Mouse (Mus musculus) T-helper 17 cell (primary cell): ENCODE data around the gene Cux1.

Experiments used
- in situ Hi-C, 2 experiments: fragments of 300-600 bp; cut with MboI, MseI; formaldehyde crosslinking; loops; 1 replicate in 1 of 2; 2 replicates in 1 of 2; pipeline ENCODE4 v1.15.1; 2025; ENCODE audit warnings: high pct_unique_total_duplicates in 2 of 2

Gene Cux1

GRCm38 (mm10) chr5:136442238-136443187 is 124.8 kb downstream of the Cux1 start:
- in situ Hi-C loops, result no loop called here

DNA sequence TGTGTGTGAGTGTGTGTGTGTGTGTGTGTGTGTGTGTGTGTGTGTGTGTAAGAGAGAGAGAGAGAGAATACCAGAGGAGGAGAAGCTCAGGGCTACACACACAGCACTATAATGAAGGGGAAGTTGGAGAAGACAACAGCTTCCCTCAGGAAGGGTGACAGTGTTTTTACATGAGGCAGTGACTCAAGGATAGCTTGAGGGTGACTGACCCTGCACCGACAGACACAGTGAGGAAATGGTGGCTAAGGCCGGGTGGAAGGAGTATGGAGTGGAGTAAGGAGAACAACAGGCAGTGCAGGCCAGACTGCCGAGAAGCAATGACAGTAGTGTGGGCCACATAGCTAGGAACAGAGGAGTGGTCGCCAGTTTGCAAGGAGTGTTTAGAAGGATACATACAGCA is 137.6 kb downstream of the Cux1 start:
- in situ Hi-C loops, result no loop called here

GRCm38 (mm10) chr5:136428498-136429060 is 138.7 kb downstream of the Cux1 start:
- in situ Hi-C loops, result no loop called here

DNA sequence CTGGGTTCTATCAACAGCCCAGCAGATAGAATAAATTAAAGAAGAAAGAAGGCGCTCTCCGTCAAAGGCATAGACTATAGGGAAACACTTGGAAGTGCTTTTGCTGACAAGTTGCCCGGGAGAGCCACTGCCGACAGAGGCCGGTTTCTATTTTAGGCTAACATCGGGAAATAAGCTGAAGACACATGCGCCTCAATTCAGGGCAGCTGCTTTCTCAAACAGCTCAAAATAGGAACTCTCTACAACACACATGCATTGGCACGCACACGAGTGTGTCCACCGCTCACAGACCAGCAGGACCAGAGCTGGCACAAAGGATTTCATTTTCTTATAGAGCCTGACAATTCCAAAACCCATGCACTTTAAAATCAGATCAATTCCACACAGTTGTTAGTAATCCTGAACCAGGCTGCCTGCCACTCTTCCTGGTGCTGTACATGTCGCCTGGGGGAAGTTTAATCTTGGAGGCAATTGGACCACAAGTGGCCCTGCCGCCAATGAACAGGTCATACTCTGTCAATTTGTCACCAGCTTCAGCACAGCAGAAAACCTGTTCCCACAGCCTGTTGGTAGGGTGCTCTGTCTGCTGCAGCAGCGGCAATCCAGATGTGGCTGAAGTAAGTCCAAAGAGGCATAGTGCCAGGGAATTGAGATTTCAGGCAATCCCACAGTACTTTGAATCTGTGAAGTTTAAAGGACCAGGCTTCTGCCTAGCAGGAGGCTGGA is 139.4 kb downstream of the Cux1 start:
- in situ Hi-C loops, result no loop called here

DNA sequence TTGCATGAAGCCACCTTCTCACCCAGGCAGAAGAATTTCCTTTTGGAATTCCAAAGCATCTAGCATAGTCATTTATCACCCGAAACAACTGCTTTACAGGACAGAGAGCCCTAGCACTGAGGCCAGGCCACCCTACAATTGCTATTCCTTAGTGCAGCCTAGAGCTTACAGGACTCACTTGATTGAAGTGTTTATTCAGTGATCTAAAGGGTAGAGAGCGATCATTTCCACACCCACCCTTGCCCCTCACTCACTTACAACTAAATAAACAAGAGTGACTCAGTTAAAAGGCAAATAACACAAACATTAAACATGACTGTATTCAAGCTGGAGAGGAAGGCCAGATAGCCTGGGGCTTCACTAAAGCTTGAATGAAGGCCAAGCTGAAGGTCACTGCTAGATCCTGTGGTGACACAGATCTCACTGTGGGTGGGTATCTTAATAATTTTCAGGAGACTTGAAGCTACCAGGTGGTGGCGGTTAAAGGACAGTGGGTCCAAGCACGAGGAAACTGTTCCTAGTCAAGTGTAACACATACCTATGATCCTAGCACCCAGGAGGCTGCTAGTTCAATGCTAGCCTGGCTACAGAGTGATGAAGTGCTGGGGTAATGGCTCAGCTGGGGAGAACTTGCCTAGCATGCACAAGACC is 140.0 kb downstream of the Cux1 start:
- in situ Hi-C loops, result no loop called here

- in situ Hi-C loops, result no loop called here
These were observed 144.3 kb downstream of the Cux1 start for GRCm38 (mm10) chr5:136422948-136423347.

DNA sequence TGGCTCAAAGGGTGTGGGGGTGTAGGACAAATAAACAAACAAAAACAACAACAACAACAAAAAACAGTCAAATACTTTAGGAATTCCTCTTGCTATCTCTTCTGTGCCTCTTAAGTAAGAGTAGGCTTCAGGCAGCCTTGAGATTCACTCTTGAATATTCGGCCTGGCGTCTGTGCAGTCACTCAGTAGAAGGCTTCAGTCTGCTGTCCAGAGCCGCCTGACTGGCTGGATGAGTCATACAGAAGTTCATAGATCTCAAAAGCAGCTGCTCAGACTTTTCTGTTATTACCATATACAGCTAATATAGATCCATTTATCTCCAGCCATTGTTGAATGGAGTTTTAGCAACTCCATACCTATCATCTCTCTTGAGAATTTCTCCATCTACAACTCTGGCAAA is 145.4 kb downstream of the Cux1 start:
- in situ Hi-C loops, result no loop called here

DNA sequence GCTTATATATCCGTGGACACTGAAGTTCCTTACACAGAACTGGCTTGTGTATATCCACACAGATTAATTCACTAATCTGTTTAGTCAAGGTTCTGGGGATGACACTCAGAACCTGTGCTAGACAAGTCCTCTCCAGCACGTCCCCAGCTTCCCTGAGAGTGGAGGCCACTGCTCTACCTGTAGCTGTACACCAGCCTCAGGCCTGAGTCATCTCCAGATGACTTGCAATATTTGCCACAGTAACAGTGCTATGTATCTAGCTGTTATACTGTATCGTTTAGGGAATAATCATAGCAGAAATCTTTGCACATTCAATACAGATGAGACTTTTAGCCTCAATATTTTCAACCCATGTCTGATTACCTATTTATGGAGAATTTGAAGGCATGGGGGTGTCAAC is 146.0 kb downstream of the Cux1 start:
- in situ Hi-C loops, result no loop called here

GRCm38 (mm10) chr5:136420342-136420741 is 146.9 kb downstream of the Cux1 start:
- in situ Hi-C loops, result no loop called here

DNA sequence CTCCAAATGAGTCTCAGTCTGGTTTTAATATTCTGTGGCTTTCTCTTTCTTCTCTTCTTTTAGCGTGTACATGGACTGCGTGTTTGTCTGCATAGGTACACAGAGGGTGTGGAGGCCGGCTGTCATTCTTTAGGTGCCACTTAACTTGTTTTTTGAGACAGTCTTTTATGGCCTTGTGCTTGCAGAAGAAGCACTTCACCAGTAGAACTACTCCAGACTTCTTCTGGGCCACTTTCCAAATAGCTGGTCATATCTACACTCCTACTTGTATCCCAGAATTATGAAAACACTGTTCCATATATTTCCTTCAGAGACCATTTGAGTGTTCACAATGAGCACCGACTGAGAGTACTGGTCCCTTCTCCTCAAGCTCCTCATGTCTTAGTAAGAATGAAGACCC is 149.4 kb downstream of the Cux1 start:
- in situ Hi-C loops, result no loop called here

DNA sequence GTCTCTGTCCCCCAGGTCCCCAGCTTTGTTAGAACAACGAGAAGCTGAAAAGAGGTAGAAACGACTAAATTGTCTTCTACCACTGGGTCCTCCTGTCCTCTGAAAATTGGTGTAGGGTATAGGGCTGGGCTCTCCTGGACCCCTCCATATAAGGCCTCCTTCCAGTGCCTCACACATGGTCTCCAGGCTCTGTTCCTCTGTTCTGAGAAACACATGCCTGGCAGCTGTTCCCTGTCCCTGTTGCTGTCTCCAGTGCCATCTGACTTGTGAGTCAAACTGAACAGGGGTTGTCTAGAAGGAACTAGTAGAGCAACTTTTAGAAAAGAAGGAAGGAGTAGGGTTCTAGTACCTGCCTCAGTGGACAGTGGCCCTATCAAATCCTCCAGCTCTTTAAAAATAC is 152.8 kb downstream of the Cux1 start:
- in situ Hi-C loops, result no loop called here

- in situ Hi-C loops, result no loop called here
These were observed 156.6 kb downstream of the Cux1 start for GRCm38 (mm10) chr5:136410681-136411181.

- in situ Hi-C loops, result no loop called here
These were observed 160.9 kb downstream of the Cux1 start for GRCm38 (mm10) chr5:136406357-136406756.

GRCm38 (mm10) chr5:136403565-136403961 is 163.7 kb downstream of the Cux1 start:
- in situ Hi-C loops, result no loop called here

- in situ Hi-C loops, result no loop called here
These were observed 164.4 kb downstream of the Cux1 start for GRCm38 (mm10) chr5:136402622-136403564.

GRCm38 (mm10) chr5:136398706-136399105 is 168.6 kb downstream of the Cux1 start:
- in situ Hi-C loops, result no loop called here

DNA sequence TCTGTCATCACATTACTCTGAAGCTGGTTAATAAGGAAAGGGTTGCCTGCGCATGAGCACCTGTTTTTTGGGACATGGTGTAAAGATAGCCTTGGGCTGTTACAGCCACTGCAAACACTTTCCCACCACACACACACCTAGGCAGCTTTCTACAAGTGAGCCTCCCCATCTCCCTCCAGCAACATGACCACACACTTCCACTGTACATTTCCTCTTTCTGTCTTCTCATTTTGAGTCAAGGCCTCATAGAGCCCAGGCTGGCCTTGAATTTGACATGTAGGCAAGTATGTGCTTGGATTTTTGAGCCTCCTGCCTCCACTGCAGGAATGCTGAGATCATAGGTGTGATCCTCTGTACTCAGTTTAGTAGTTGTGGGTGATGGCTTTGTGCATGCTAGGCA is 170.6 kb downstream of the Cux1 start:
- in situ Hi-C loops, result no loop called here

- in situ Hi-C loops, result no loop called here
These were observed 171.0 kb downstream of the Cux1 start for GRCm38 (mm10) chr5:136396256-136396655.

DNA sequence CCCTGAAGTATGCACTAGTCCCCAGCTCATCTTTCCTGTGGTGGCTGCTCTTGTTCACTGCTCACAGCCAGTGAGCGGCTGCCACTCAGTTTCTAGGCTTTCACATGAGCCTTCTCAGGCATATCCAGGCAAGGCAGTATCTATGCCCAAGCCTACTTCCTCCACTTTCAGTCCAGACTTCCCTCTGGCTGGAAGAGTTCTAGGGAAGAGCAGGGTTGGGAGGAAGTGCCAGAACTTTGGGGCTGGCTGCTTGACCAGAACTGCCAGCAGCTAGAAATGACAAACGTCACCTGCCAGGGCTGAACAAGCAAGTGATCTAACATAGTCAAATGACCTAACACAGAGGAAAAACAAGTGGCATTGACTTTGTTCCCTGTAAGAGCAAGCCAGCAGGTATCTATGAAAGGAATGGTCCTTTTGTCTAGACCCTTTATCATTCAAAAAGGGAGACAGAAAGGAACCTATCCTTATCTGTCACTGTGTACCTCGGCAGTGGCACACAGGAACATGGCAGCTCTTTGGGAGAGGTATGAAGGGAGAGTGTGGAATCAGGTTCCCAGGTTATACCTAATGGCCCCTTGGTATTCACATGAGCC is 171.6 kb downstream of the Cux1 start:
- in situ Hi-C loops, result no loop called here

- in situ Hi-C loops, result no loop called here
These were observed 172.6 kb downstream of the Cux1 start for GRCm38 (mm10) chr5:136394517-136395212.
